Mouse (Mus musculus): Measurements from ENCODE around the gene Fam71a. TPM values are rescaled to one million over a fixed set of nuclear protein-coding genes. Genes with fewer than 3 reads are reported as not detected.

The Fam71a gene
- polyA plus RNA-seq, 2 experiments, result not detected

- Histone ChIP-seq H3K27ac (replicated peaks; ENCODE audit: low read depth, low read length) (no peak overlapping the region), H3K9me3 (ENCODE audit: control insufficient read depth, low read length) (no peaks in the 10 kb centered on the region), H3K36me3 (ENCODE audit: control insufficient read depth, insufficient read depth, low read length) (no peaks in the 10 kb centered on the region), H3K4me3 (replicated peaks; ENCODE audit: low read length) (peak overlapping the region; percentile 59), H3K27me3 (ENCODE audit: control insufficient read depth, insufficient read depth, low read length) (peaks cover 32% of the 10 kb centered on the region), H3K9ac (ENCODE audit: low read depth, low read length, severe bottlenecking) (no peak overlapping the region), H3K4me2 (replicated peaks; ENCODE audit: low read depth, low read length, severe bottlenecking) (peak overlapping the region; percentile 100), H3K4me1 (ENCODE audit: control insufficient read depth, insufficient read depth, low read length) (peaks cover 44% of the 10 kb centered on the region)
- no peak for DNase-seq (ENCODE audit: low spot score)
- TF ChIP-seq POLR2A (IDR thresholded peaks at IDR 0.05; ENCODE audit: borderline replicate concordance, extremely low read depth, insufficient read depth, insufficient read length), result no peak
- no peak for ATAC-seq (ENCODE audit: low FRiP score, low read depth)
- 48% methylated on average over 11 of the region's 12 CpGs for WGBS
Observed at GRCm38 (mm10) chr1:191181469-191182259, 17.0 kb upstream of the Fam71a start.

GRCm38 (mm10) chr1:191180397-191180796, 15.8 kb upstream of the Fam71a start:
- no peak overlapping the region for H3K4me3 ChIP-seq (replicated peaks; ENCODE audit: low read length)
- H3K4me2 ChIP-seq (replicated peaks; ENCODE audit: low read depth, low read length, severe bottlenecking), result no peak overlapping the region
- WGBS, result 69% methylated on average over 4 of the region's 4 CpGs
- H3K36me3 ChIP-seq (ENCODE audit: control insufficient read depth, insufficient read depth, low read length), result no peaks in the 10 kb centered on the region
- peaks cover 20% of the 10 kb centered on the region for H3K27me3 ChIP-seq (ENCODE audit: control insufficient read depth, insufficient read depth, low read length)
- no peak for TF ChIP-seq POLR2A (IDR thresholded peaks at IDR 0.05; ENCODE audit: borderline replicate concordance, extremely low read depth, insufficient read depth, insufficient read length)
- no peak for ATAC-seq (ENCODE audit: low FRiP score, low read depth)
- DNase-seq (ENCODE audit: low spot score), result no peak
- peaks cover 37% of the 10 kb centered on the region for H3K4me1 ChIP-seq (ENCODE audit: control insufficient read depth, insufficient read depth, low read length)
- no peaks in the 10 kb centered on the region for H3K9me3 ChIP-seq (ENCODE audit: control insufficient read depth, low read length)
- H3K9ac ChIP-seq (ENCODE audit: low read depth, low read length, severe bottlenecking), result no peak overlapping the region
- no peak overlapping the region for H3K27ac ChIP-seq (replicated peaks; ENCODE audit: low read depth, low read length)

GRCm38 (mm10) chr1:191179846-191180245, 15.2 kb upstream of the Fam71a start:
- WGBS, result 7% methylated on average over 2 of the region's 2 CpGs
- ATAC-seq (ENCODE audit: low FRiP score, low read depth) (no peak), DNase-seq (ENCODE audit: low spot score) (peak; percentile 27)
- H3K27me3 ChIP-seq (ENCODE audit: control insufficient read depth, insufficient read depth, low read length), result peaks cover 15% of the 10 kb centered on the region
- H3K27ac ChIP-seq (replicated peaks; ENCODE audit: low read depth, low read length), result no peak overlapping the region
- no peaks in the 10 kb centered on the region for H3K9me3 ChIP-seq (ENCODE audit: control insufficient read depth, low read length)
- no peaks in the 10 kb centered on the region for H3K36me3 ChIP-seq (ENCODE audit: control insufficient read depth, insufficient read depth, low read length)
- peaks cover 32% of the 10 kb centered on the region for H3K4me1 ChIP-seq (ENCODE audit: control insufficient read depth, insufficient read depth, low read length)
- no peak overlapping the region for H3K4me2 ChIP-seq (replicated peaks; ENCODE audit: low read depth, low read length, severe bottlenecking)
- no peak overlapping the region for H3K9ac ChIP-seq (ENCODE audit: low read depth, low read length, severe bottlenecking)
- TF ChIP-seq POLR2A (IDR thresholded peaks at IDR 0.05; ENCODE audit: borderline replicate concordance, extremely low read depth, insufficient read depth, insufficient read length), result no peak
- no peak overlapping the region for H3K4me3 ChIP-seq (replicated peaks; ENCODE audit: low read length)

GRCm38 (mm10) chr1:191178511-191179188, 14.0 kb upstream of the Fam71a start:
- 27% methylated on average over 15 of the region's 15 CpGs for WGBS
- TF ChIP-seq POLR2A (IDR thresholded peaks at IDR 0.05; ENCODE audit: borderline replicate concordance, extremely low read depth, insufficient read depth, insufficient read length), result no peak
- H3K4me1 ChIP-seq (ENCODE audit: control insufficient read depth, insufficient read depth, low read length), result peaks cover 25% of the 10 kb centered on the region
- no peaks in the 10 kb centered on the region for H3K36me3 ChIP-seq (ENCODE audit: control insufficient read depth, insufficient read depth, low read length)
- DNase-seq (ENCODE audit: low spot score) (peak; percentile 42), ATAC-seq (ENCODE audit: low FRiP score, low read depth) (no peak)
- H3K9me3 ChIP-seq (ENCODE audit: control insufficient read depth, low read length), result no peaks in the 10 kb centered on the region
- H3K4me2 ChIP-seq (replicated peaks; ENCODE audit: low read depth, low read length, severe bottlenecking), result no peak overlapping the region; the same call in 1 of the 2 replicates
- H3K27ac ChIP-seq (replicated peaks; ENCODE audit: low read depth, low read length), result no peak overlapping the region
- 0 out of 2 replicates have a peak overlapping the region, but pooled peaks have one; percentile 0 for H3K9ac ChIP-seq (ENCODE audit: low read depth, low read length, severe bottlenecking)
- peaks cover 3% of the 10 kb centered on the region; the same call in 1 of the 2 replicates for H3K27me3 ChIP-seq (ENCODE audit: control insufficient read depth, insufficient read depth, low read length)
- no peak overlapping the region for H3K4me3 ChIP-seq (replicated peaks; ENCODE audit: low read length)

GRCm38 (mm10) chr1:191176887-191177286, 12.3 kb upstream of the Fam71a start:
- TF ChIP-seq POLR2A (IDR thresholded peaks at IDR 0.05; ENCODE audit: borderline replicate concordance, extremely low read depth, insufficient read depth, insufficient read length), result no peak
- Histone ChIP-seq H3K9me3 (ENCODE audit: control insufficient read depth, low read length) (no peaks in the 10 kb centered on the region), H3K9ac (ENCODE audit: low read depth, low read length, severe bottlenecking) (no peak overlapping the region), H3K4me2 (replicated peaks; ENCODE audit: low read depth, low read length, severe bottlenecking) (no peak overlapping the region), H3K27ac (replicated peaks; ENCODE audit: low read depth, low read length) (no peak overlapping the region), H3K4me1 (ENCODE audit: control insufficient read depth, insufficient read depth, low read length) (peaks cover 25% of the 10 kb centered on the region), H3K36me3 (ENCODE audit: control insufficient read depth, insufficient read depth, low read length) (no peaks in the 10 kb centered on the region), H3K27me3 (ENCODE audit: control insufficient read depth, insufficient read depth, low read length) (no peaks in the 10 kb centered on the region), H3K4me3 (replicated peaks; ENCODE audit: low read length) (no peak overlapping the region)
- DNase-seq (ENCODE audit: low spot score) (no peak), ATAC-seq (ENCODE audit: low FRiP score, low read depth) (no peak)
- 74% methylated on average over 7 of the region's 7 CpGs for WGBS
